Mouse (Mus musculus): ENCODE data around the gene Cops4. TPM values are rescaled to one million over a fixed set of nuclear protein-coding genes. Genes with fewer than 3 reads are reported as not detected.

Gene Cops4
- polyA plus RNA-seq, 1 experiment from 2014 or later: 182 TPM

GRCm38 (mm10) chr5:100546294-100547080 lies 28.4 kb downstream of the Cops4 start:
- 88% methylated on average over 6 of the region's 6 CpGs for WGBS
- Histone ChIP-seq H3K27ac (no peak overlapping the region), H3K4me1 (no peaks in the 10 kb centered on the region), H3K4me2 (no peak overlapping the region), H3K4me3 (no peak overlapping the region), H3K9me3 (no peaks in the 10 kb centered on the region), H3K9ac (no peak overlapping the region), H3K27me3 (no peaks in the 10 kb centered on the region), H3K36me3 (peaks cover 67% of the 10 kb centered on the region)
- ATAC-seq (ENCODE audit: insufficient number of reproducible peaks, low FRiP score, low TSS enrichment, low read depth): no peak

DNA sequence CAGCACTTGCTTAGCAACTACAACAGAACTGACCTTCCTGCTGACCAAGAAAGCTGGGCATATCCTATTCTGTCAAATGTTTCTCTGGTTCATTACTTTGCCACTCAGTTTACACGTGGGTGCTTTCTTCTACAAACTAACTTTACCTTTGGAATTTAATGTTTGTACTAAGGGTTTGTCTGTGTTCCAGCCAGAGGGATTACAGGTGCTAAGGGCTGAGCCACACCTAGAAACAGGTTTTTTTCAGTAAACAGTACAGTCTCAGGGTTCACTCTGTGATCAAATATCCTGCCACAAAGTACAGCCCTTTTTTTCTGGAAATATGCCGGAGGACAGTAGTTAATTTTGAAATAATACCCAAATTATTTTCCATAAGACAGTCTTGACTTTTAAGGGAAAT lies 30.1 kb downstream of the Cops4 start:
- Histone ChIP-seq H3K4me3 (no peak overlapping the region), H3K9me3 (no peaks in the 10 kb centered on the region), H3K9ac (no peak overlapping the region), H3K4me2 (no peak overlapping the region), H3K36me3 (peaks cover 51% of the 10 kb centered on the region), H3K27ac (no peak overlapping the region), H3K4me1 (no peaks in the 10 kb centered on the region), H3K27me3 (no peaks in the 10 kb centered on the region)
- no peak for ATAC-seq (ENCODE audit: insufficient number of reproducible peaks, low FRiP score, low TSS enrichment, low read depth)
- 82% methylated on average over 2 of the region's 2 CpGs for WGBS

DNA sequence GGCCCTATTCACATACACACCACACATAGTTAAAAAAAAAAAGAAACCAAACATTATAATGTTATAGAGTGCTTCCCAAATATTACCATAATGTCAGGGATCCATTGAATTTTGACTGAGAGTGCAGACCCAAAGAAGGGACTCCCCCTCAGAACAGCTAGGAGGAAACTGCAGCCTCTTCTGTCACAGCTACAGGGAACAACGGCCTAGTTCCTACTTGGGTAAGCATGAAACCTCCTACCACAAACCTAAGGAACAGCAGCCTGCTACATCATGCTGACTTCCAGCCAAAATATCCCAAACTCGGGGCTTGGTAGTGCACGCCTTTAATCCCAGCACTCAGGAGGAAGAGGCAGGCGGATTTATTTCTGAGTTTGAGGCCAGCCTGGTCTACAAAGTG lies 31.2 kb downstream of the Cops4 start:
- no peak overlapping the region for H3K4me3 ChIP-seq
- peaks cover 43% of the 10 kb centered on the region for H3K36me3 ChIP-seq
- H3K27me3 ChIP-seq: no peaks in the 10 kb centered on the region
- H3K4me2 ChIP-seq: no peak overlapping the region
- 93% methylated on average over 4 of the region's 4 CpGs for WGBS
- no peak overlapping the region for H3K27ac ChIP-seq
- no peaks in the 10 kb centered on the region for H3K9me3 ChIP-seq
- no peaks in the 10 kb centered on the region for H3K4me1 ChIP-seq
- no peak overlapping the region for H3K9ac ChIP-seq
- no peak for ATAC-seq (ENCODE audit: insufficient number of reproducible peaks, low FRiP score, low TSS enrichment, low read depth)

GRCm38 (mm10) chr5:100550151-100550550 lies 32.0 kb downstream of the Cops4 start:
- ATAC-seq (ENCODE audit: insufficient number of reproducible peaks, low FRiP score, low TSS enrichment, low read depth): no peak
- H3K4me3 ChIP-seq: no peak overlapping the region
- H3K9ac ChIP-seq: no peak overlapping the region
- no peaks in the 10 kb centered on the region for H3K4me1 ChIP-seq
- H3K27ac ChIP-seq: no peak overlapping the region
- no peaks in the 10 kb centered on the region for H3K9me3 ChIP-seq
- 86% methylated on average over 1 of the region's 1 CpGs for WGBS
- H3K27me3 ChIP-seq: no peaks in the 10 kb centered on the region
- H3K36me3 ChIP-seq: peaks cover 35% of the 10 kb centered on the region
- no peak overlapping the region for H3K4me2 ChIP-seq

DNA sequence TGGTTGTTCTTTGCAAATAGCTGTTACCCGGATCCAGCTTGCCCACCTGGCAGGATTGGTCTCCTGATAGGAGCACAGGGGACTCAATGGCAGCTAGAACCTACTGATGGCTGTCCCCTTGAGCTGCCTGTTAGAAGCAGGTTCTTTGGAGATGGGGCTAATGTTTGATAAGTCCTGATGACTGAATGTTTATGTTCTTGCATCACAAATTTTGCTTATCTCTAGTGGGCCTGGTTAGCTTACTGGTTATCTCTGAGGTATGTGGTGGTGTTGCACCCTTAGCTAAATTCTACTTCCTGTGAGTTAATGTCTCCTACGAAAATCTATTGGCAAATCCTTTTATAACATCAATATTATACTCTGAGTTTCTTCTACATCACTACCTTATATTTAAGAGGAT lies 33.8 kb downstream of the Cops4 start:
- no peak overlapping the region for H3K4me2 ChIP-seq
- no peaks in the 10 kb centered on the region for H3K9me3 ChIP-seq
- H3K27ac ChIP-seq: no peak overlapping the region
- WGBS: 74% methylated on average over 2 of the region's 2 CpGs
- peaks cover 24% of the 10 kb centered on the region for H3K36me3 ChIP-seq
- no peak overlapping the region for H3K9ac ChIP-seq
- no peaks in the 10 kb centered on the region for H3K4me1 ChIP-seq
- no peaks in the 10 kb centered on the region for H3K27me3 ChIP-seq
- no peak for ATAC-seq (ENCODE audit: insufficient number of reproducible peaks, low FRiP score, low TSS enrichment, low read depth)
- H3K4me3 ChIP-seq: no peak overlapping the region

DNA sequence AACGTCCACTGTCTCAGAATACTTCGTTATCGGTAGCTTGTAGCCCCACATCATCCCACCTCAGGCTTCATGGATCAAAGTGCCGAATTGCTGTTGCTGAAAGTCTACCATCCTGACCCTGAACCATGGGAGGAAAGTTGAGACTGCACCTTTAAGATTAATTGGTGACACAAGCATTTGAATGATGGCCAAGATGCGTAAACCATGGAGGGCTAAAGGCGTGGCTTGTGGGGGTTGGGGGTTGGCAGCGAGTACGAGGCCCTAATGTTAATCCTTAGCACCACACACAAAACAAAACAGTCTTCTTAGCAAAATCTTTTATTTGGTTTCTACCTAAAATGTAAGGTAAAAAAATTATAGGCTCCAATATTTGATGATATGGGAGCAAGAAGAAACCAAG lies 35.3 kb downstream of the Cops4 start:
- H3K27ac ChIP-seq: no peak overlapping the region
- no peak overlapping the region for H3K4me2 ChIP-seq
- H3K9me3 ChIP-seq: no peaks in the 10 kb centered on the region
- no peak overlapping the region for H3K9ac ChIP-seq
- H3K4me1 ChIP-seq: no peaks in the 10 kb centered on the region
- H3K4me3 ChIP-seq: no peak overlapping the region
- WGBS: 46% methylated on average over 8 of the region's 8 CpGs
- H3K27me3 ChIP-seq: no peaks in the 10 kb centered on the region
- H3K36me3 ChIP-seq: peaks cover 9% of the 10 kb centered on the region
- ATAC-seq (ENCODE audit: insufficient number of reproducible peaks, low FRiP score, low TSS enrichment, low read depth): no peak

DNA sequence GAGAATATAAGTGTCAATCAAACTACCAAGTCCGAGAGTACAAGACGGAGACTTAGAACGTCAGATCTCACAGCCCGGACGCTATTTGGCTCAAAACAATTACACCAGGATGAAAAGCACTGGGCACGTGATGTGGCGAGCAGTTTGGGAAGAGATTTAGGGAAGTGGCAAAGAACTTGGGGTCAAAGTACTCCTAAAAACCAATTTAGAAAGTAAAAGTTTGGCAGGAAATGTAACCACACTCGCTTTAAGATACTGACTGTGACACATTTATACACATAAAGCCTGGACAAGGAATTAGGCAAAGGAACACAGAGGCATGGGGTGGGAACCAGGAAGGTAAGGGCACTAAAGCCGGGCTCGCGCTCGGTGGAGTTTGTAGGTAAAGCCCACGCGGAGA lies 38.9 kb downstream of the Cops4 start:
- 76% methylated on average over 14 of the region's 14 CpGs for WGBS
- no peak overlapping the region for H3K4me2 ChIP-seq

GRCm38 (mm10) chr5:100557537-100557936 lies 39.4 kb downstream of the Cops4 start:
- Histone ChIP-seq H3K27ac (no peak overlapping the region), H3K27me3 (no peaks in the 10 kb centered on the region), H3K4me3 (no peak overlapping the region), H3K4me1 (no peaks in the 10 kb centered on the region), H3K9ac (no peak overlapping the region), H3K4me2 (no peak overlapping the region), H3K36me3 (no peaks in the 10 kb centered on the region), H3K9me3 (no peaks in the 10 kb centered on the region)
- WGBS: 63% methylated on average over 9 of the region's 9 CpGs
- no peak for ATAC-seq (ENCODE audit: insufficient number of reproducible peaks, low FRiP score, low TSS enrichment, low read depth)

More for the DNA sequence above, 38.9 kb downstream of the Cops4 start:
- no peak for ATAC-seq (ENCODE audit: insufficient number of reproducible peaks, low FRiP score, low TSS enrichment, low read depth)
- Histone ChIP-seq H3K36me3 (no peaks in the 10 kb centered on the region), H3K4me1 (no peaks in the 10 kb centered on the region), H3K27ac (no peak overlapping the region), H3K27me3 (no peaks in the 10 kb centered on the region), H3K9ac (no peak overlapping the region), H3K4me3 (no peak overlapping the region), H3K9me3 (no peaks in the 10 kb centered on the region)

- no peaks in the 10 kb centered on the region for H3K36me3 ChIP-seq
- ATAC-seq (ENCODE audit: insufficient number of reproducible peaks, low FRiP score, low TSS enrichment, low read depth): no peak
- no peak overlapping the region for H3K9ac ChIP-seq
- no peaks in the 10 kb centered on the region for H3K9me3 ChIP-seq
- no peak overlapping the region for H3K27ac ChIP-seq
- no peak overlapping the region for H3K4me2 ChIP-seq
- H3K4me1 ChIP-seq: no peaks in the 10 kb centered on the region
- H3K4me3 ChIP-seq: no peak overlapping the region
- H3K27me3 ChIP-seq: no peaks in the 10 kb centered on the region
- WGBS: 78% methylated on average over 3 of the region's 3 CpGs
Observed at GRCm38 (mm10) chr5:100558783-100559182, 40.7 kb downstream of the Cops4 start.

DNA sequence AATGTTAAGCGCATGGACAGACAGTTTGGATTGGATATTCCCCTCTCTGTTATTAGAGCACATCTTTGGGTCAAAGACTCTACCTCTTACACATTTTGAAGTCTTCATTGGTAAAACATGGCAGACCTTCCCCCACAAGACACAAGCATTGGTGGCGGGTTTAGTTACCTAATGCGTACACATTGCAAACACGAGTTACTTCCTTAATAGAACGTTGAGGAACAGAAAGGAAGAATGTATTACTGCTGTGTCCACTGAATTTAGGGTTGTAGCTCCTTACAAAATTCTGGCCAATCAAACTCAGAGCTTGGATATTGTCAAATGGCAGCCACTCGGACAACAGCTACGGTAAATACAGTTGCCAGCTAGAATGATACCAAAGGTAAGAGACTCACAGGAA lies 41.2 kb downstream of the Cops4 start:
- ATAC-seq (ENCODE audit: insufficient number of reproducible peaks, low FRiP score, low TSS enrichment, low read depth): no peak
- no peak overlapping the region for H3K4me3 ChIP-seq
- 95% methylated on average over 7 of the region's 7 CpGs for WGBS

GRCm38 (mm10) chr5:100562702-100563101 lies 44.6 kb downstream of the Cops4 start:
- Histone ChIP-seq H3K27me3 (no peaks in the 10 kb centered on the region), H3K4me2 (no peak overlapping the region), H3K9me3 (no peaks in the 10 kb centered on the region), H3K9ac (no peak overlapping the region), H3K4me1 (no peaks in the 10 kb centered on the region), H3K4me3 (no peak overlapping the region), H3K36me3 (no peaks in the 10 kb centered on the region), H3K27ac (no peak overlapping the region)
- ATAC-seq (ENCODE audit: insufficient number of reproducible peaks, low FRiP score, low TSS enrichment, low read depth): no peak
- WGBS: 79% methylated on average over 9 of the region's 9 CpGs

More for the DNA sequence above, 41.2 kb downstream of the Cops4 start:
- H3K27ac ChIP-seq: no peak overlapping the region
- no peaks in the 10 kb centered on the region for H3K36me3 ChIP-seq
- H3K4me2 ChIP-seq: no peak overlapping the region
- H3K9me3 ChIP-seq: no peaks in the 10 kb centered on the region
- H3K27me3 ChIP-seq: no peaks in the 10 kb centered on the region
- H3K9ac ChIP-seq: no peak overlapping the region
- no peaks in the 10 kb centered on the region for H3K4me1 ChIP-seq

- H3K9me3 ChIP-seq: no peaks in the 10 kb centered on the region
- no peaks in the 10 kb centered on the region for H3K27me3 ChIP-seq
- no peak overlapping the region for H3K4me2 ChIP-seq
- H3K27ac ChIP-seq: no peak overlapping the region
- no peak for ATAC-seq (ENCODE audit: insufficient number of reproducible peaks, low FRiP score, low TSS enrichment, low read depth)
- H3K4me3 ChIP-seq: no peak overlapping the region
- no peak overlapping the region for H3K9ac ChIP-seq
- H3K36me3 ChIP-seq: no peaks in the 10 kb centered on the region
- H3K4me1 ChIP-seq: 0 out of 2 replicates have a peak, but pooled peaks cover 2% of the 10 kb centered on the region
- 69% methylated on average over 2 of the region's 2 CpGs for WGBS
Observed at GRCm38 (mm10) chr5:100566798-100567197, 48.7 kb downstream of the Cops4 start.
